Mouse (Mus musculus) myocyte (in vitro differentiated cells): ENCODE measurements around the gene Tradd. TPM values are rescaled to one million over a fixed set of nuclear protein-coding genes. Genes with fewer than 3 reads are reported as not detected.

Experiments used
- H3K27me3 ChIP-seq: one replicate; pipeline ENCODE4 v1.6.1; 2011; ENCODE audit not compliant: control insufficient read depth, insufficient read depth, insufficient read length
- H3K36me3 ChIP-seq: one replicate; pipeline ENCODE4 v1.6.1; 2011; ENCODE audit not compliant: control insufficient read depth, insufficient read depth
- H3K4me2 ChIP-seq: one replicate; pipeline ENCODE4 v1.6.1; 2011; ENCODE audit warnings: low read depth, control low read depth
- H3K4me3 ChIP-seq: one replicate; pipeline ENCODE4 v1.5.1; 2011; ENCODE audit warnings: mild to moderate bottlenecking, control low read depth, moderate library complexity
- H3K79me2 ChIP-seq: one replicate; pipeline ENCODE4 v1.6.1; 2011; ENCODE audit not compliant: control insufficient read depth, insufficient read depth
- H3ac ChIP-seq: one replicate; pipeline ENCODE4 v1.6.1; 2011; ENCODE audit not compliant: control insufficient read depth, insufficient read length
- CEBPB ChIP-seq: IDR thresholded peaks from 2 replicates; pipeline ENCODE4 v1.6.1; 2011; ENCODE audit warnings: mild to moderate bottlenecking, moderate library complexity; ENCODE audit not compliant: poor library complexity, insufficient read depth, severe bottlenecking
- E2F4 ChIP-seq: IDR thresholded peaks from one replicate; pipeline ENCODE4 v1.6.1; 2011; ENCODE audit warnings: mild to moderate bottlenecking, control low read depth, moderate library complexity; ENCODE audit not compliant: insufficient read depth
- MAX ChIP-seq: IDR thresholded peaks from one replicate; pipeline ENCODE4 v1.6.1; 2011; ENCODE audit warnings: low read depth, mild to moderate bottlenecking, control low read depth
- MYOD1 ChIP-seq, 3 experiments: IDR thresholded peaks; one replicate each; pipeline ENCODE4 v1.6.1; 2011; ENCODE audit warnings: control low read depth in 2 of 3, low read depth in 2 of 3, mild to moderate bottlenecking in 2 of 3, moderate library complexity in 1 of 3; ENCODE audit not compliant: insufficient read length in 2 of 3, control insufficient read depth in 1 of 3
- MYOG ChIP-seq, 3 experiments: IDR thresholded peaks; one replicate each; pipeline ENCODE4 v1.6.1; 2011; ENCODE audit warnings: control low read depth in 2 of 3, low read depth in 2 of 3, mild to moderate bottlenecking in 2 of 3; ENCODE audit not compliant: insufficient read length in 2 of 3, control insufficient read depth in 1 of 3, insufficient read depth in 1 of 3
- POLR2A ChIP-seq: IDR thresholded peaks from one replicate; pipeline ENCODE4 v1.6.1; 2011; ENCODE audit warnings: low read depth, mild to moderate bottlenecking, control low read depth, moderate library complexity; ENCODE audit not compliant: insufficient read length
- POLR2AphosphoS2 ChIP-seq: IDR thresholded peaks from one replicate; pipeline ENCODE4 v1.6.1; 2011; ENCODE audit warnings: low read depth, control low read depth; ENCODE audit not compliant: insufficient read length
- REST ChIP-seq: IDR thresholded peaks from one replicate; pipeline ENCODE4 v1.6.1; 2011; ENCODE audit warnings: mild to moderate bottlenecking, control low read depth, moderate library complexity; ENCODE audit not compliant: insufficient read depth, insufficient read length
- SRF ChIP-seq: IDR thresholded peaks from one replicate; pipeline ENCODE4 v1.6.1; 2011; ENCODE audit warnings: low read depth; ENCODE audit not compliant: control insufficient read depth, insufficient read length
- TCF12 ChIP-seq: IDR thresholded peaks from one replicate; pipeline ENCODE4 v1.6.1; 2011; ENCODE audit warnings: mild to moderate bottlenecking, control low read depth; ENCODE audit not compliant: poor library complexity, insufficient read depth, severe bottlenecking
- TCF3 ChIP-seq: IDR thresholded peaks from one replicate; pipeline ENCODE4 v1.6.1; 2011; ENCODE audit warnings: low read depth, control low read depth; ENCODE audit not compliant: insufficient read length
- USF1 ChIP-seq: IDR thresholded peaks from one replicate; pipeline ENCODE4 v1.6.1; 2011; ENCODE audit warnings: low read depth, mild to moderate bottlenecking, control low read depth, moderate library complexity
- polyA plus RNA-seq: library from polyadenylated mRNA; unstranded; fragments of >200 nt; fragmentation: generic; extraction: Trizol; gene quantifications from one replicate; pipeline ENCODE4 v1.2.1, GENCODE M21; 2012; ENCODE audit warnings: missing spikeins

Tradd gene
- polyA plus RNA-seq, 1 experiment = 27.0 TPM

- Histone ChIP-seq H3K27me3 (no peaks in the 10 kb centered on the region), H3K36me3 (no peaks in the 10 kb centered on the region), H3ac (no peak overlapping the region), H3K4me3 (peak overlapping the region; percentile 35), H3K4me2 (peak overlapping the region; percentile 93), H3K79me2 (peaks cover 23% of the 10 kb centered on the region)
- TF ChIP-seq REST (peak; percentile 95), CEBPB (no peak)
Measured at GRCm38 (mm10) chr8:105290554-105291314, 26.3 kb upstream of the Tradd start.

- no peaks in the 10 kb centered on the region for H3K36me3 ChIP-seq
- TF ChIP-seq POLR2AphosphoS2 = peak; percentile 65
- no peak for TF ChIP-seq SRF
- TF ChIP-seq REST = peak; percentile 63
- H3K79me2 ChIP-seq = peaks cover 23% of the 10 kb centered on the region
- peak within 1 kb of the TSS; percentile 2 for H3ac ChIP-seq
- H3K27me3 ChIP-seq = no peaks in the 10 kb centered on the region
- peak within 1 kb of the TSS; percentile 35 for H3K4me3 ChIP-seq
- H3K4me2 ChIP-seq = peak within 1 kb of the TSS; percentile 93
Measured at GRCm38 (mm10) chr8:105289805-105290460, 25.5 kb upstream of the Tradd start, which contains the start of gene 4931428F04Rik. Gene 4931428F04Rik (minus strand): TSS chr8:105289864.

GRCm38 (mm10) chr8:105288958-105289732 lies 24.7 kb upstream of the Tradd start:
- H3K36me3 ChIP-seq = no peaks in the 10 kb centered on the region
- H3K27me3 ChIP-seq = no peaks in the 10 kb centered on the region
- peak overlapping the region; percentile 2 for H3ac ChIP-seq
- peak overlapping the region; percentile 35 for H3K4me3 ChIP-seq
- TF ChIP-seq REST (no peak), MAX (no peak), E2F4 (no peak), POLR2AphosphoS2 (peak; percentile 71), USF1 (no peak), POLR2A (peak; percentile 84), TCF12 (no peak), MYOD1 (IDR thresholded peaks at IDR 0.05; ENCODE audit: control insufficient read depth in 1 of 3, insufficient read length in 2 of 3, low read depth in 2 of 3) (no peak), SRF (peak; percentile 36), MYOG (IDR thresholded peaks at IDR 0.05; ENCODE audit: control insufficient read depth in 1 of 3, insufficient read depth in 1 of 3, insufficient read length in 2 of 3, low read depth in 2 of 3) (peak in 1 of 3 experiments; percentile 18), CEBPB (no peak), TCF3 (no peak)
- peaks cover 23% of the 10 kb centered on the region for H3K79me2 ChIP-seq
- peak overlapping the region; percentile 93 for H3K4me2 ChIP-seq

GRCm38 (mm10) chr8:105288231-105288630 lies 23.8 kb upstream of the Tradd start:
- Histone ChIP-seq H3K79me2 (peaks cover 23% of the 10 kb centered on the region), H3K27me3 (no peaks in the 10 kb centered on the region), H3K4me3 (peak overlapping the region; percentile 35), H3K4me2 (peak overlapping the region; percentile 87), H3ac (no peak overlapping the region), H3K36me3 (no peaks in the 10 kb centered on the region)
- TF ChIP-seq TCF3 (no peak), TCF12 (no peak), USF1 (no peak), CEBPB (no peak), REST (no peak), MYOD1 (IDR thresholded peaks at IDR 0.05; ENCODE audit: control insufficient read depth in 1 of 3, insufficient read length in 2 of 3, low read depth in 2 of 3) (no peak), E2F4 (no peak)

- peak overlapping the region; percentile 87 for H3K4me2 ChIP-seq
- H3K36me3 ChIP-seq = peaks cover 1% of the 10 kb centered on the region
- TF ChIP-seq CEBPB (no peak), POLR2A (no peak), MYOG (IDR thresholded peaks at IDR 0.05; ENCODE audit: control insufficient read depth in 1 of 3, insufficient read depth in 1 of 3, insufficient read length in 2 of 3, low read depth in 2 of 3) (no peak), SRF (no peak), MYOD1 (IDR thresholded peaks at IDR 0.05; ENCODE audit: control insufficient read depth in 1 of 3, insufficient read length in 2 of 3, low read depth in 2 of 3) (no peak), TCF12 (no peak)
- no peaks in the 10 kb centered on the region for H3K27me3 ChIP-seq
- no peak overlapping the region for H3K4me3 ChIP-seq
- peaks cover 23% of the 10 kb centered on the region for H3K79me2 ChIP-seq
- H3ac ChIP-seq = no peak overlapping the region
Measured at GRCm38 (mm10) chr8:105286907-105287306, 22.5 kb upstream of the Tradd start.
